In genomic region chr1:59508463-59509139, GRCm38 (mm10) we compare ENCODE assay signal across 8 mouse cellular contexts. TPM values are rescaled to one million over a fixed set of nuclear protein-coding genes. Genes with fewer than 3 reads are reported as not detected.
DNase-seq lines count a peak whose midpoint lies in the region; ATAC-seq lines count a peak whose summit lies in the region.

No protein-coding gene starts in this region.

- no peak overlapping the region for H3K9ac ChIP-seq in hindbrain, embryonic 11.5 days (ENCODE audit: low read depth, low read length)
- H3K9ac ChIP-seq in hindbrain, embryonic 14.5 days: no peak overlapping the region
- H3K9ac ChIP-seq in lung, embryonic 16.5 days (ENCODE audit: low read length): no peak overlapping the region

- H3K4me1 ChIP-seq in hindbrain, embryonic 10.5 days (replicated peaks): peaks cover 14% of the 10 kb centered on the region
- H3K4me1 ChIP-seq in hindbrain, embryonic 11.5 days (replicated peaks; ENCODE audit: control insufficient read depth, insufficient read depth, low read length): no peaks in the 10 kb centered on the region
- H3K4me1 ChIP-seq in hindbrain, embryonic 14.5 days (replicated peaks; ENCODE audit: control insufficient read depth, insufficient read depth, low read length): 0 out of 2 replicates have a peak, but pooled peaks cover 4% of the 10 kb centered on the region
- H3K4me1 ChIP-seq in lung, embryonic 16.5 days (replicated peaks; ENCODE audit: control insufficient read depth, insufficient read depth, low read length): peaks cover 18% of the 10 kb centered on the region

- H3K9me3 ChIP-seq in hindbrain, embryonic 10.5 days: no peaks in the 10 kb centered on the region
- H3K9me3 ChIP-seq in hindbrain, embryonic 11.5 days (ENCODE audit: control insufficient read depth, low read length): no peaks in the 10 kb centered on the region
- H3K9me3 ChIP-seq in hindbrain, embryonic 14.5 days (ENCODE audit: control insufficient read depth, low read length): no peaks in the 10 kb centered on the region
- H3K9me3 ChIP-seq in lung, embryonic 16.5 days (ENCODE audit: control insufficient read depth, low read length): no peaks in the 10 kb centered on the region

- peak; percentile 40 for DNase-seq in hindbrain, embryonic 10.5 days (ENCODE audit: low spot score)
- DNase-seq in hindbrain, embryonic 11.5 days (ENCODE audit: low spot score): no peak
- DNase-seq in fibroblast of lung, adult 2 months (ENCODE audit: low read depth): peak; percentile 92
- no peak for DNase-seq in hindbrain, embryonic 14.5 days (ENCODE audit: low spot score)
- no peak for DNase-seq in liver
- DNase-seq in cerebellum, postnatal 36 days: no peak
- DNase-seq in left cerebral cortex, postnatal 36 days (ENCODE audit: low spot score in 2 of 2): no peak

- no peak overlapping the region for H3K4me2 ChIP-seq in hindbrain, embryonic 11.5 days (replicated peaks; ENCODE audit: low read depth, low read length)
- no peak overlapping the region for H3K4me2 ChIP-seq in hindbrain, embryonic 14.5 days (replicated peaks)
- H3K4me2 ChIP-seq in lung, embryonic 16.5 days (ENCODE audit: low read depth, low read length): peak overlapping the region; percentile 41

- intact Hi-C loops in left cerebral cortex, postnatal 36 days (cut with DNase I): no loop called here

- 26% methylated on average over 17 of the region's 17 CpGs for WGBS in hindbrain, embryonic 10.5 days
- WGBS in hindbrain, embryonic 11.5 days: 24% methylated on average over 17 of the region's 17 CpGs
- WGBS in hindbrain, embryonic 14.5 days: 26% methylated on average over 17 of the region's 17 CpGs
- 28% methylated on average over 17 of the region's 17 CpGs for WGBS in lung, embryonic 16.5 days

- no peak for ATAC-seq in hindbrain, embryonic 11.5 days (ENCODE audit: low FRiP score)
- peak; percentile 37; the same call in 1 of the 2 replicates for ATAC-seq in hindbrain, embryonic 14.5 days (ENCODE audit: low FRiP score)
- ATAC-seq in lung, embryonic 16.5 days (ENCODE audit: low read depth): peak; percentile 86

- peak overlapping the region; percentile 23; the same call in 1 of the 2 replicates for H3K4me3 ChIP-seq in hindbrain, embryonic 10.5 days
- H3K4me3 ChIP-seq in hindbrain, embryonic 11.5 days (ENCODE audit: low read depth, low read length): no peak overlapping the region
- no peak overlapping the region for H3K4me3 ChIP-seq in hindbrain, embryonic 14.5 days (replicated peaks; ENCODE audit: low read length)
- no peak overlapping the region for H3K4me3 ChIP-seq in lung, embryonic 16.5 days (ENCODE audit: low read length)

- peak overlapping the region; percentile 54 for H3K27ac ChIP-seq in hindbrain, embryonic 10.5 days
- H3K27ac ChIP-seq in hindbrain, embryonic 11.5 days (ENCODE audit: low read depth, low read length): no peak overlapping the region
- H3K27ac ChIP-seq in hindbrain, embryonic 14.5 days: no peak overlapping the region
- H3K27ac ChIP-seq in lung, embryonic 16.5 days (ENCODE audit: low read length): peak overlapping the region; percentile 87

- H3K36me3 ChIP-seq in hindbrain, embryonic 10.5 days: no peaks in the 10 kb centered on the region
- H3K36me3 ChIP-seq in hindbrain, embryonic 11.5 days (ENCODE audit: control insufficient read depth, insufficient read depth, low read length): no peaks in the 10 kb centered on the region
- no peaks in the 10 kb centered on the region for H3K36me3 ChIP-seq in hindbrain, embryonic 14.5 days (replicated peaks; ENCODE audit: control insufficient read depth, insufficient read depth)
- no peaks in the 10 kb centered on the region for H3K36me3 ChIP-seq in lung, embryonic 16.5 days (ENCODE audit: control insufficient read depth, insufficient read depth, low read length)

- peaks cover 7% of the 10 kb centered on the region; the same call in 1 of the 2 replicates for H3K27me3 ChIP-seq in hindbrain, embryonic 10.5 days (ENCODE audit: insufficient read depth, poor library complexity, severe bottlenecking)
- H3K27me3 ChIP-seq in hindbrain, embryonic 11.5 days (ENCODE audit: control insufficient read depth, insufficient read depth, low read length): no peaks in the 10 kb centered on the region; the same call in 1 of the 2 replicates
- no peaks in the 10 kb centered on the region for H3K27me3 ChIP-seq in hindbrain, embryonic 14.5 days (ENCODE audit: control insufficient read depth, insufficient read depth, low read length)
- no peaks in the 10 kb centered on the region for H3K27me3 ChIP-seq in lung, embryonic 16.5 days (ENCODE audit: control insufficient read depth, insufficient read depth, low read depth, low read length)

RNA-seq across cellular contexts. Expression of gene Gm973, which starts 7.5 kb away (rescaled TPM):
- 9.0 TPM in 2 replicates for polyA plus RNA-seq in hindbrain, embryonic 10.5 days (2016; fragmentation: Nextera tagmentation; extraction: Ambion mirVana)
- 7.7 and 9.5 TPM in 2 replicates for polyA plus RNA-seq in hindbrain, embryonic 11.5 days (2014; fragmentation: Nextera tagmentation; extraction: Ambion mirVana)
- polyA plus RNA-seq in hindbrain, embryonic 14.5 days (2014; fragmentation: Nextera tagmentation; extraction: Ambion mirVana): 7.1 and 10.6 TPM in 2 replicates
- 2.0 and 2.3 TPM in 2 replicates for polyA plus RNA-seq in lung, embryonic 16.5 days (2015; fragmentation: Nextera tagmentation; extraction: Ambion mirVana)
- 10 to 100 TPM; 12.2 to 12.5 TPM for total RNA-seq in left cerebral cortex, postnatal 36 days (2021)

RNA-seq across cellular contexts. Expression of gene Fzd7, which starts 26.4 kb away (rescaled TPM):
- 14.4 and 16.1 TPM in 2 replicates for polyA plus RNA-seq in hindbrain, embryonic 10.5 days (2016; fragmentation: Nextera tagmentation; extraction: Ambion mirVana)
- 13.0 and 15.4 TPM in 2 replicates for polyA plus RNA-seq in hindbrain, embryonic 11.5 days (2014; fragmentation: Nextera tagmentation; extraction: Ambion mirVana)
- 3.8 and 4.4 TPM in 2 replicates for polyA plus RNA-seq in hindbrain, embryonic 14.5 days (2014; fragmentation: Nextera tagmentation; extraction: Ambion mirVana)
- polyA plus RNA-seq in lung, embryonic 16.5 days (2015; fragmentation: Nextera tagmentation; extraction: Ambion mirVana): 12.4 and 12.9 TPM in 2 replicates
- 1 to 10 TPM; 5.5 to 6.4 TPM for total RNA-seq in left cerebral cortex, postnatal 36 days (2021)

Comparison
In these comparisons a context has a peak if more than half of its experiments do, and no peak if none do; other contexts are left out.
1. DNase-seq: peak in hindbrain, embryonic 10.5 days (single experiment) and fibroblast of lung, adult 2 months (single experiment); none in hindbrain, embryonic 11.5 days (single experiment), hindbrain, embryonic 14.5 days (single experiment), liver (single experiment), cerebellum, postnatal 36 days (0 of 2) and left cerebral cortex, postnatal 36 days (0 of 2).
2. H3K27ac ChIP-seq: peak in hindbrain, embryonic 10.5 days (single experiment) and lung, embryonic 16.5 days (single experiment); none in hindbrain, embryonic 11.5 days (single experiment) and hindbrain, embryonic 14.5 days (single experiment).